Mouse (Mus musculus) limb, embryonic 11.5 days (tissue): ENCODE measurements around the gene Asic2. TPM values are rescaled to one million over a fixed set of nuclear protein-coding genes. Genes with fewer than 3 reads are reported as not detected.

ENCODE experiments used
- ATAC-seq: fragments of 200-750 bp; cut with Nextera tagmentation; 2 replicates; pipeline ENCODE4 v1.8.0; 2017; ENCODE audit warnings: low read depth; ENCODE audit not compliant: insufficient number of reproducible peaks, low FRiP score, low TSS enrichment
- DNase-seq: peaks from one replicate; pipeline ENCODE4 v3.0.0-alpha.2; 2015; ENCODE audit warnings: low spot score
- H3K27ac ChIP-seq: fragments of 300-500 bp; sonication (generic); replicated peaks from 2 replicates; pipeline ENCODE4 v1.5.1; 2014; ENCODE audit warnings: low read depth, mild to moderate bottlenecking, low read length
- H3K27me3 ChIP-seq: fragments of 300-500 bp; sonication (generic); 2 replicates; pipeline ENCODE4 v1.6.1; 2014; ENCODE audit warnings: mild to moderate bottlenecking, low read length, mixed read lengths; ENCODE audit not compliant: control insufficient read depth, insufficient read depth
- H3K36me3 ChIP-seq: fragments of 300-500 bp; sonication (generic); 2 replicates; pipeline ENCODE4 v1.6.1; 2014; ENCODE audit warnings: mild to moderate bottlenecking, low read length, moderate library complexity, mixed read lengths; ENCODE audit not compliant: control insufficient read depth, insufficient read depth
- H3K4me1 ChIP-seq: fragments of 300-500 bp; sonication (generic); 2 replicates; pipeline ENCODE4 v1.6.1; 2014; ENCODE audit warnings: low read length, mixed read lengths; ENCODE audit not compliant: control insufficient read depth, insufficient read depth
- H3K4me2 ChIP-seq: fragments of 300-500 bp; sonication (generic); 2 replicates; pipeline ENCODE4 v1.6.1; 2014; ENCODE audit warnings: low read depth, mild to moderate bottlenecking, moderate library complexity; ENCODE audit not compliant: severe bottlenecking
- H3K4me3 ChIP-seq: fragments of 300-500 bp; sonication (generic); 2 replicates; pipeline ENCODE4 v1.5.1; 2014; ENCODE audit warnings: low read depth, low read length
- H3K9ac ChIP-seq: fragments of 300-500 bp; sonication (generic); 2 replicates; pipeline ENCODE4 v1.6.1; 2014; ENCODE audit warnings: mild to moderate bottlenecking, low read length
- H3K9me3 ChIP-seq: fragments of 300-500 bp; sonication (generic); 2 replicates; pipeline ENCODE4 v1.6.1; 2016; ENCODE audit warnings: low read length; ENCODE audit not compliant: control insufficient read depth
- WGBS: fragments of 180-500 bp; shearing (Covaris S2); extraction: QIAGEN DNeasy Blood & Tissue Kit; methylation state at CpG from one replicate; pipeline ENCODE4 v1.1.7; 2014; 5-methylcytosine and 5-hydroxymethylcytosine counted together
- polyA plus RNA-seq: library from polyadenylated mRNA; unstranded; fragments of >200 nt; fragmentation: Nextera tagmentation; extraction: Ambion mirVana; gene quantifications from 2 replicates; pipeline ENCODE4 v1.2.1, GENCODE M21; 2014

Gene Asic2
- polyA plus RNA-seq, 1 experiment from 2014 or later = 0.27 TPM

GRCm38 (mm10) chr11:81385547-81385946 lies 582.7 kb downstream of the Asic2 start:
- Histone ChIP-seq H3K4me1 (peaks cover 11% of the 10 kb centered on the region; the same call in 1 of the 2 replicates), H3K9ac (no peak overlapping the region), H3K4me2 (no peak overlapping the region), H3K27me3 (no peaks in the 10 kb centered on the region), H3K36me3 (no peaks in the 10 kb centered on the region), H3K4me3 (no peak overlapping the region), H3K9me3 (no peaks in the 10 kb centered on the region), H3K27ac (0 out of 2 replicates have a peak overlapping the region, but pooled peaks have one; percentile 56)
- ATAC-seq = peak; percentile 67; the same call in 1 of the 2 replicates
- DNase-seq = peak; percentile 46

GRCm38 (mm10) chr11:81374841-81375240 lies 593.4 kb downstream of the Asic2 start:
- no peak overlapping the region for H3K9ac ChIP-seq
- peaks cover 25% of the 10 kb centered on the region for H3K4me1 ChIP-seq
- no peak overlapping the region for H3K27ac ChIP-seq
- H3K27me3 ChIP-seq = no peaks in the 10 kb centered on the region
- no peaks in the 10 kb centered on the region for H3K36me3 ChIP-seq
- peak; percentile 85 for DNase-seq
- no peak overlapping the region for H3K4me2 ChIP-seq
- no peak for ATAC-seq
- H3K9me3 ChIP-seq = peaks cover 3% of the 10 kb centered on the region; the same call in 1 of the 2 replicates
- H3K4me3 ChIP-seq = no peak overlapping the region

GRCm38 (mm10) chr11:81374003-81374710 lies 594.1 kb downstream of the Asic2 start:
- no peak for ATAC-seq
- WGBS = 66% methylated on average over 8 of the region's 8 CpGs
- DNase-seq = no peak
- Histone ChIP-seq H3K9me3 (peaks cover 3% of the 10 kb centered on the region; the same call in 1 of the 2 replicates), H3K27me3 (no peaks in the 10 kb centered on the region), H3K9ac (no peak overlapping the region), H3K4me3 (no peak overlapping the region), H3K36me3 (no peaks in the 10 kb centered on the region), H3K27ac (no peak overlapping the region), H3K4me2 (no peak overlapping the region), H3K4me1 (peaks cover 32% of the 10 kb centered on the region)

GRCm38 (mm10) chr11:81371545-81371944 lies 596.7 kb downstream of the Asic2 start:
- Histone ChIP-seq H3K36me3 (no peaks in the 10 kb centered on the region), H3K4me2 (no peak overlapping the region), H3K27ac (no peak overlapping the region), H3K4me1 (peaks cover 35% of the 10 kb centered on the region), H3K4me3 (no peak overlapping the region), H3K9me3 (no peaks in the 10 kb centered on the region), H3K27me3 (no peaks in the 10 kb centered on the region), H3K9ac (no peak overlapping the region)
- DNase-seq = no peak
- 22% methylated on average over 8 of the region's 8 CpGs for WGBS
- ATAC-seq = no peak

GRCm38 (mm10) chr11:81370426-81370810 lies 597.8 kb downstream of the Asic2 start:
- Histone ChIP-seq H3K4me2 (no peak overlapping the region), H3K9ac (no peak overlapping the region), H3K4me1 (peaks cover 35% of the 10 kb centered on the region), H3K36me3 (no peaks in the 10 kb centered on the region), H3K4me3 (no peak overlapping the region), H3K27ac (0 out of 2 replicates have a peak overlapping the region, but pooled peaks have one; percentile 21), H3K27me3 (no peaks in the 10 kb centered on the region), H3K9me3 (no peaks in the 10 kb centered on the region)
- no peak for DNase-seq
- no peak for ATAC-seq
- WGBS = 21% methylated on average over 8 of the region's 8 CpGs

- WGBS = 31% methylated on average over 10 of the region's 10 CpGs
- DNase-seq (no peak), ATAC-seq (no peak)
- Histone ChIP-seq H3K36me3 (no peaks in the 10 kb centered on the region), H3K4me1 (peaks cover 35% of the 10 kb centered on the region), H3K9me3 (no peaks in the 10 kb centered on the region), H3K4me3 (no peak overlapping the region), H3K27ac (0 out of 2 replicates have a peak overlapping the region, but pooled peaks have one; percentile 21), H3K9ac (no peak overlapping the region), H3K27me3 (no peaks in the 10 kb centered on the region), H3K4me2 (no peak overlapping the region)
These were observed 598.5 kb downstream of the Asic2 start for GRCm38 (mm10) chr11:81369497-81370425.

- no peak overlapping the region for H3K27ac ChIP-seq
- H3K4me3 ChIP-seq = no peak overlapping the region
- DNase-seq = no peak
- H3K4me2 ChIP-seq = no peak overlapping the region
- H3K4me1 ChIP-seq = peaks cover 5% of the 10 kb centered on the region
- H3K9ac ChIP-seq = no peak overlapping the region
- peaks cover 2% of the 10 kb centered on the region; the same call in 1 of the 2 replicates for H3K9me3 ChIP-seq
- no peak for ATAC-seq
- 95% methylated on average over 3 of the region's 3 CpGs for WGBS
- no peaks in the 10 kb centered on the region for H3K36me3 ChIP-seq
- H3K27me3 ChIP-seq = no peaks in the 10 kb centered on the region
These were observed 603.8 kb downstream of the Asic2 start for GRCm38 (mm10) chr11:81364442-81364841.

GRCm38 (mm10) chr11:81362461-81362860 lies 605.8 kb downstream of the Asic2 start:
- no peak for ATAC-seq
- Histone ChIP-seq H3K4me1 (no peaks in the 10 kb centered on the region), H3K9ac (no peak overlapping the region), H3K27me3 (no peaks in the 10 kb centered on the region), H3K4me3 (no peak overlapping the region), H3K9me3 (peaks cover 2% of the 10 kb centered on the region; the same call in 1 of the 2 replicates), H3K27ac (no peak overlapping the region), H3K4me2 (no peak overlapping the region), H3K36me3 (no peaks in the 10 kb centered on the region)
- 78% methylated on average over 3 of the region's 3 CpGs for WGBS
- no peak for DNase-seq
